Mouse (Mus musculus) olfactory bulb, adult 2 months (tissue): ENCODE data around the gene Mpc2.

Source experiments
- CTCF ChIP-seq: fragments of 200-500 bp; IDR thresholded peaks from 2 replicates; pipeline ENCODE4 v1.5.1; 2012; ENCODE audit warnings: low read depth, mild to moderate bottlenecking, low read length, moderate library complexity; ENCODE audit not compliant: insufficient read depth
- POLR2A ChIP-seq: fragments of 200-500 bp; IDR thresholded peaks from 2 replicates; pipeline ENCODE4 v1.6.1; 2012; ENCODE audit warnings: mild to moderate bottlenecking, low read depth, low read length, moderate library complexity; ENCODE audit not compliant: insufficient read depth

- TF ChIP-seq CTCF (no peak), POLR2A (no peak)
Observed at GRCm38 (mm10) chr1:165440788-165441187, 19.6 kb upstream of the Mpc2 start.
